Mouse (Mus musculus): ENCODE data around the gene Sox13. TPM values are rescaled to one million over a fixed set of nuclear protein-coding genes. Genes with fewer than 3 reads are reported as not detected.
A peak's percentile ranks its signal among the peaks of the same experiment; 100 is the strongest.

Gene Sox13
- total and polyA plus RNA-seq, 2 experiments from 2014 or later = 3.3 to 13.1 TPM

DNA sequence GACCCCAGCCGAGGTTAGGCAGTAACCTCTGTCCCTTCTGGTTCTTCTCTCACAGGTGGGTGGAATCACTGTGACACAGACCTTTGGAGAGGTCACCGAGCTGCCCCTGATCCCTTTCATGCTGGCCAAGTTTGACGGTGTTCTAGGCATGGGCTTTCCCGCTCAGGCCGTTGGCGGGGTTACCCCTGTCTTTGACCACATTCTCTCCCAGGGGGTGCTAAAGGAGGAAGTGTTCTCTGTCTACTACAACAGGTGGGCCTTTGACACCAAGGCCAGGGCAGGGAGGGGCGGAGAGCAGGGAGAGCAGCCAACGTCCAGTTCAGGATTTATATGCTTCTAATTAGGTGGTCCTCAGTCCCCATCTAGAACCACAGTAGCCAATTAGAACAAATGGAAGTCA is 67.8 kb downstream of the Sox13 start:
- H3K9me3 ChIP-seq (ENCODE audit: low read length) = no peaks in the 10 kb centered on the region
- no peak overlapping the region for H3K4me3 ChIP-seq (ENCODE audit: low read length)
- H3K4me2 ChIP-seq (ENCODE audit: low read depth, low read length) = no peak overlapping the region
- no peaks in the 10 kb centered on the region for H3K27me3 ChIP-seq (ENCODE audit: insufficient read depth, low read length)
- ATAC-seq (no peak), DNase-seq (ENCODE audit: low spot score) (no peak)
- H3K4me1 ChIP-seq (ENCODE audit: insufficient read depth, low read length) = no peaks in the 10 kb centered on the region
- no peak for TF ChIP-seq CTCF (IDR thresholded peaks at IDR 0.05; ENCODE audit: low read depth)
- H3K36me3 ChIP-seq (ENCODE audit: insufficient read depth, low read length) = no peaks in the 10 kb centered on the region
- no peak overlapping the region for H3K9ac ChIP-seq (replicated peaks; ENCODE audit: low read length)
- 66% methylated on average over 8 of the region's 8 CpGs for WGBS
- H3K27ac ChIP-seq = no peak overlapping the region

- no peak overlapping the region for H3K4me3 ChIP-seq (ENCODE audit: low read length)
- no peaks in the 10 kb centered on the region for H3K9me3 ChIP-seq (ENCODE audit: low read length)
- H3K36me3 ChIP-seq (ENCODE audit: insufficient read depth, low read length) = no peaks in the 10 kb centered on the region
- no peak for TF ChIP-seq CTCF (IDR thresholded peaks at IDR 0.05; ENCODE audit: low read depth)
- no peaks in the 10 kb centered on the region for H3K4me1 ChIP-seq (ENCODE audit: insufficient read depth, low read length)
- H3K27me3 ChIP-seq (ENCODE audit: insufficient read depth, low read length) = no peaks in the 10 kb centered on the region
- WGBS = 63% methylated on average over 15 of the region's 15 CpGs
- no peak overlapping the region for H3K9ac ChIP-seq (replicated peaks; ENCODE audit: low read length)
- H3K4me2 ChIP-seq (ENCODE audit: low read depth, low read length) = no peak overlapping the region
- no peak overlapping the region for H3K27ac ChIP-seq
- DNase-seq (ENCODE audit: low spot score) (no peak), ATAC-seq (no peak)
Measured at GRCm38 (mm10) chr1:133355912-133356311, 68.3 kb downstream of the Sox13 start.

DNA sequence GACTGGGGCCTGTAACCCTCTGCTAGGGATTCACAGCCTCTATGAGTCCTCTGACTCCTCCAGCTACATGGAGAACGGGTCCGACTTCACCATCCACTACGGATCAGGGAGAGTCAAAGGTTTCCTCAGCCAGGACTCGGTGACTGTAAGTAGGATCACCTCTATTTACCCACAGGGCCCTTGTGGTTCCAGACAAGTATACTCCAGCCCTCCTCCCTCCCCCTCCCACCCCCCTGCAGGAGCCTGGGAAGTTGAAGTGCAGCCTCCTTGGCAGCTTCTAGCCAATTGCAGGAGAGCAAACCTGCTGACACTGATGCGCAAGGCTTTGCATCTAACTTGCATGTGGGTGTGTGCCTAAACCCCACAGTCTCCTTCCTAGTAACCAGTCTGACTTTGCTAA is 68.7 kb downstream of the Sox13 start:
- H3K27ac ChIP-seq = no peak overlapping the region
- H3K4me3 ChIP-seq (ENCODE audit: low read length) = no peak overlapping the region
- no peaks in the 10 kb centered on the region for H3K36me3 ChIP-seq (ENCODE audit: insufficient read depth, low read length)
- no peak overlapping the region for H3K4me2 ChIP-seq (ENCODE audit: low read depth, low read length)
- no peak for TF ChIP-seq CTCF (IDR thresholded peaks at IDR 0.05; ENCODE audit: low read depth)
- 67% methylated on average over 5 of the region's 5 CpGs for WGBS
- H3K27me3 ChIP-seq (ENCODE audit: insufficient read depth, low read length) = no peaks in the 10 kb centered on the region
- H3K9ac ChIP-seq (replicated peaks; ENCODE audit: low read length) = no peak overlapping the region
- no peaks in the 10 kb centered on the region for H3K4me1 ChIP-seq (ENCODE audit: insufficient read depth, low read length)
- H3K9me3 ChIP-seq (ENCODE audit: low read length) = no peaks in the 10 kb centered on the region
- DNase-seq (ENCODE audit: low spot score) (no peak), ATAC-seq (no peak)

GRCm38 (mm10) chr1:133353371-133353809 is 70.8 kb downstream of the Sox13 start:
- peak; percentile 100 for TF ChIP-seq CTCF (IDR thresholded peaks at IDR 0.05; ENCODE audit: low read depth)
- Histone ChIP-seq H3K36me3 (ENCODE audit: insufficient read depth, low read length) (no peaks in the 10 kb centered on the region), H3K4me3 (ENCODE audit: low read length) (no peak overlapping the region), H3K27me3 (ENCODE audit: insufficient read depth, low read length) (no peaks in the 10 kb centered on the region), H3K27ac (no peak overlapping the region), H3K9me3 (ENCODE audit: low read length) (no peaks in the 10 kb centered on the region), H3K9ac (replicated peaks; ENCODE audit: low read length) (no peak overlapping the region), H3K4me1 (ENCODE audit: insufficient read depth, low read length) (no peaks in the 10 kb centered on the region), H3K4me2 (ENCODE audit: low read depth, low read length) (peak overlapping the region; percentile 21; the same call in 1 of the 2 replicates)
- ATAC-seq (peak; percentile 85), DNase-seq (ENCODE audit: low spot score) (peak; percentile 90)
- 21% methylated on average over 12 of the region's 12 CpGs for WGBS

DNA sequence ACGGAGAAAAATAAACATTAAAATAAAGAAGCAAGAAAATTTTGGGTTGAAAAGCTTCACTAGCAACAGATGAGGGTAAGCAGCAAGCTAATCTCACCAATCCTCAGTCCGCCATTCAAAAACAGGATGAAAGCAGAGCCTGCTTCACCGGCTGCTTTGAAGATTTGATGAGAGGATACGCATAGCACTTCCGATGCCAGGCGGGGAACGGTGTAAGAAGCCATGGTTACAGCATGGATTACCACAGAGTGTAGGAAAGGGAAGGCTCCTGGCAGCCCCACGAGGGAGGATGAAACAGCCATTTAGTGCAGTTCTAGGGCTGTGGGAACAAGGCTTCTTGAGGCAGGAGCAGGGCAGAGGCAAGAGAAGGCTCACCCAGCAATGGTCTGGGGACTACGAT is 72.4 kb downstream of the Sox13 start:
- Histone ChIP-seq H3K36me3 (ENCODE audit: insufficient read depth, low read length) (no peaks in the 10 kb centered on the region), H3K27me3 (ENCODE audit: insufficient read depth, low read length) (no peaks in the 10 kb centered on the region), H3K4me3 (ENCODE audit: low read length) (no peak overlapping the region), H3K27ac (no peak overlapping the region), H3K9me3 (ENCODE audit: low read length) (no peaks in the 10 kb centered on the region), H3K4me2 (ENCODE audit: low read depth, low read length) (no peak overlapping the region), H3K9ac (replicated peaks; ENCODE audit: low read length) (no peak overlapping the region), H3K4me1 (ENCODE audit: insufficient read depth, low read length) (no peaks in the 10 kb centered on the region)
- 53% methylated on average over 9 of the region's 9 CpGs for WGBS
- no peak for DNase-seq (ENCODE audit: low spot score)
- no peak for TF ChIP-seq CTCF (IDR thresholded peaks at IDR 0.05; ENCODE audit: low read depth)
- no peak for ATAC-seq

- no peak within 1 kb of the TSS for H3K4me2 ChIP-seq (ENCODE audit: low read depth, low read length)
- WGBS = 90% methylated on average over 1 of the region's 1 CpGs
- no peak within 1 kb of the TSS for H3K27ac ChIP-seq
- no peaks in the 10 kb centered on the region for H3K4me1 ChIP-seq (ENCODE audit: insufficient read depth, low read length)
- H3K9ac ChIP-seq (replicated peaks; ENCODE audit: low read length) = no peak within 1 kb of the TSS
- no peak within 1 kb of the TSS for H3K4me3 ChIP-seq (ENCODE audit: low read length)
- no peak for ATAC-seq
- H3K36me3 ChIP-seq (ENCODE audit: insufficient read depth, low read length) = no peaks in the 10 kb centered on the region
- H3K27me3 ChIP-seq (ENCODE audit: insufficient read depth, low read length) = no peaks in the 10 kb centered on the region
- no peak for DNase-seq (ENCODE audit: low spot score)
- TF ChIP-seq CTCF (IDR thresholded peaks at IDR 0.05; ENCODE audit: low read depth) = no peak
- no peaks in the 10 kb centered on the region for H3K9me3 ChIP-seq (ENCODE audit: low read length)
Measured at GRCm38 (mm10) chr1:133350210-133350609, 74.0 kb downstream of the Sox13 start, which contains the start of gene Ren1. Gene Ren1 (plus strand): TSS chr1:133350510.

DNA sequence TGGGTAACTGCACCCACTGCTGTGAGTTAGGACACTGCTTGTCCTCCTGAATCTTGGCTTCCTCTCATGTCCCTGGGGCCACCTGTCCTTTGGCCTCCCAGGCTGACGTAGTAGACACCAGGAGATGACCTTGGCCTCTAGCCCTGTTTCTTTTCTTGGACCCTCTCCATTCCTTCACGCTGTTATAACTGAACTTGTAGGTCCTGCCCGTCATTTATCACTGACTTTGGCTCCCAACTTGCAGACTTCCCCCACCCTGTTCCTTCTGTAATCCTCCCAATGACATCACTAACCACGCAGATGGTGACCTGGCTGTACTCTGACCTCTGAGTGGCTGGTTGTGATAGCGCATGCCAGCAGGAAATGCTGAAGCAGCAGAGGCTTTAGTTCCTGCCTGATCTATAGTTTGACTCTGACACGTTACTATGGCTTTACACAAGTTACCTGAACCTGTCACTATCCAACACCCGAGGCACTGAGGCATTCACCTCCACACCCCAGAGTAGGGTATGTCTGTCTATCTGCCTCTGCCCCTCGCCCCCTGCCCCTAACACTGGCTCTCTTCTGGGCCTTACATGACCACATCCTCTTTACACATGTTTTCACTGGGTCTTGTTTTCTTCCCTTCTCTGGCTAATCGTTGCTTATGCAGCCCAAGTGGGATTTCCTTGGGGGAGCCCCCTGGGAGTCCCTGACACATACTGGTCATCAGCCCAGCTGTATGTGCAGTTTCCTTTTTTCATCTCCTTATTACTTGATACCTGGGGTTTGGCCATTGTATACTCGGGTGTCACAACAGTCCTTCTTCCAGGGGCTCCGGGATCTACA is 76.3 kb downstream of the Sox13 start:
- TF ChIP-seq CTCF (IDR thresholded peaks at IDR 0.05; ENCODE audit: low read depth) = no peak
- Histone ChIP-seq H3K36me3 (ENCODE audit: insufficient read depth, low read length) (no peaks in the 10 kb centered on the region), H3K4me3 (ENCODE audit: low read length) (no peak overlapping the region), H3K27me3 (ENCODE audit: insufficient read depth, low read length) (no peaks in the 10 kb centered on the region), H3K27ac (no peak overlapping the region), H3K9me3 (ENCODE audit: low read length) (no peaks in the 10 kb centered on the region), H3K4me1 (ENCODE audit: insufficient read depth, low read length) (no peaks in the 10 kb centered on the region), H3K9ac (replicated peaks; ENCODE audit: low read length) (no peak overlapping the region), H3K4me2 (ENCODE audit: low read depth, low read length) (no peak overlapping the region)
- 77% methylated on average over 11 of the region's 11 CpGs for WGBS
- DNase-seq (ENCODE audit: low spot score) (no peak), ATAC-seq (no peak)
